Mouse (Mus musculus) megakaryocyte, embryonic 14.5 days (primary cell): ENCODE results near the gene Dnajc2. TPM values are rescaled to one million over a fixed set of nuclear protein-coding genes. Genes with fewer than 3 reads are reported as not detected.
A peak's percentile ranks its signal among the peaks of the same experiment; 100 is the strongest.

Experiments
- H3K27me3 ChIP-seq: replicated peaks from 2 replicates; pipeline ENCODE3; 2012; ENCODE audit warnings: inconsistent platforms
- H3K36me3 ChIP-seq: replicated peaks from 2 replicates; pipeline ENCODE3; 2012; ENCODE audit warnings: low read length, inconsistent platforms, mixed read lengths
- H3K4me1 ChIP-seq: 2 replicates; pipeline ENCODE4 v1.6.1; 2012; ENCODE audit warnings: inconsistent platforms
- H3K4me3 ChIP-seq: replicated peaks from 2 replicates; pipeline ENCODE3; 2012; ENCODE audit warnings: moderate library complexity, mild to moderate bottlenecking, inconsistent platforms
- H3K9me3 ChIP-seq: 2 replicates; pipeline ENCODE4 v1.6.1; 2012; ENCODE audit warnings: inconsistent platforms
- FLI1 ChIP-seq: IDR thresholded peaks from 2 replicates; pipeline ENCODE4 v1.6.1; 2012; ENCODE audit warnings: low read length, inconsistent platforms, mixed read lengths
- GATA1 ChIP-seq: IDR thresholded peaks from 3 replicates; pipeline ENCODE4 v1.6.1; 2012; ENCODE audit warnings: mixed read lengths, low read length, inconsistent platforms, borderline replicate concordance
- polyA plus RNA-seq: library from polyadenylated mRNA; stranded (reverse); fragments of >175 nt; gene quantifications from 2 replicates; pipeline ENCODE4 v1.2.3, GENCODE M21; 2012; ENCODE audit warnings: low replicate concordance; ENCODE audit not compliant: insufficient read depth

Dnajc2 gene
- polyA plus RNA-seq, 1 experiment: 26.1 TPM

DNA sequence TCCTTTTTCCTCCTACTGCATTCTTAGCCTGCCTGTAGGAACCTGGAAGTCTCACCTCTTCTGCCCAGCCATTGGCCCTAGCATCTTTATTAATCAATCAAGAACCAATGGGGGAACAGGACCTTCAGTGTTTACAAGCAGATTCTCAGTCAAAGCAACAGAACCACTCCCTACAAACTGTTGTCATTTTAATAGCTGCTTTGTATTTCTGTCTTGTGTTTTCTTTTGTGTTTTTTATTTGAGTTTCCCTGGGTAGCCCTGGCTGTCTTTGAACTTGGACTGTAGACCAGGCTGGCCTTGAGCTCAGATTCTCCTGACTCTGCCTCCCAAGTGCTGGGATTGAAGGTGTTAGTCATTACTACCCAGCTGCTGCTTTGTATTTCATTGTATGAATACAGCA lies 7.1 kb upstream of the Dnajc2 start:
- Histone ChIP-seq H3K4me3 (no peak overlapping the region), H3K36me3 (peaks cover 56% of the 10 kb centered on the region), H3K4me1 (peaks cover 42% of the 10 kb centered on the region), H3K27me3 (no peaks in the 10 kb centered on the region), H3K9me3 (no peaks in the 10 kb centered on the region)
- TF ChIP-seq FLI1 (no peak), GATA1 (no peak)

DNA sequence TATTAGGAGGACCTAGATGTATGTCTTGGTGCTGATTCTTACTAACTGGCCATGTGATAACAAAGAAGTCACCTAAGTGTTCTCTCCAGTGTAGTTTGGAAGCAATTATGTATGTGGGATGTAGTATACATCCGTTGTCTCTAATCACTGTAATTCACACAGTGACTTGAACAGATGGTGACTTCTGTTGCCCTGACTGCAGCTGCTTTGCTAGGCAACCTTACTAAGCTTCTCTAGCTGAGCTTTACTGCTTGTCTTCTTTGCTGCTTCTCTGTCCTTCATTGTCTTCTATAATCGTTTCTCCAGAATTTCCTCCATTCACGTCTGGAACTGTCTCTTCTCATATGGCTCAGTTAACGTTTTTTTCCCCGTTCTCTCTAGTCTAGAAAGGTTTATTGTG lies 4.0 kb upstream of the Dnajc2 start:
- H3K27me3 ChIP-seq: no peaks in the 10 kb centered on the region
- H3K36me3 ChIP-seq: peaks cover 31% of the 10 kb centered on the region
- no peaks in the 10 kb centered on the region for H3K9me3 ChIP-seq
- peaks cover 45% of the 10 kb centered on the region for H3K4me1 ChIP-seq
- H3K4me3 ChIP-seq: peak overlapping the region; percentile 14
- TF ChIP-seq GATA1: no peak
- TF ChIP-seq FLI1: no peak

DNA sequence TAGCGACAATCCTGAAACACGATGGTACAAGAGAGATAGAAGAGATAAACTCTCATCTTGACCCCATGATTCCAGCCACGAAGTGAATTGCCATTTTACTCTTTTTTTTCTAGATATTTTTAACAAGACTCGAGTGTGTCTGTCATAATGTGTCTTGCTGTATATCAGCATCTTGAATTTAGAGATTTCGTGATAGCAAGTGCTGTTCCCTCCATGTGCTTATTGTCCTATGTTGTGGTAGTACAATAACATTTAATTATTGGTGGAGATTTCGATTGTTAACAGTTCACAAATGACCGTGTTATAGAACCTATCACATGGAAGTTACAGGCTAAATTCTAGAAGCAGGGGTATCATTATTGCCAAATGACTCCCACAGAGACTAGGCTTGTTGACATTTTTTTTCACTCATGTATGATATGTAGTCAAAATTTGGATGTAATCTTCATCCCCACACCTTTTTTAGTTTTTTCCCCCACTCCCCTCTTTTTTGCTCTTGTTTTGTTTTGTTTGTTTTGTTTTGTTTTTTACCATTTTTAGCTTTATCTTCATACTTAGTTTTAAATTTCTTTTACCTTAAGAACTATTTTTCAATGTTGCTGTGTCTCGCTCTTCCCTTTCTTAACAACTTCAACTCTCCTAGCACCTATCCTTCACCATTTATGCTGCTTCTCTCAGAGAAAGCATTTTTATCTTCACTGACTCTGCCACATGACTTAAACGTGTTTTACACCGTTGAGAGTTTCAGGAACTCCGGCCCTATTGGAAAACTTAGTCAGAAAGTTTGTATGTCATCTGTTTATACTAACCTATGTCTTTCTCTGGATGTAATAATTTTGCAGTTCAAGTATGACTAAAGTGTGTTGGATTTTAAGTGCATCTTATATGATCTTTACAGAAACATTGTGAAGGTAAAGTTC lies 2.4 kb upstream of the Dnajc2 start:
- TF ChIP-seq GATA1: no peak
- Histone ChIP-seq H3K27me3 (no peaks in the 10 kb centered on the region), H3K36me3 (peaks cover 40% of the 10 kb centered on the region), H3K4me1 (peaks cover 45% of the 10 kb centered on the region), H3K4me3 (peak overlapping the region; percentile 99), H3K9me3 (no peaks in the 10 kb centered on the region)

DNA sequence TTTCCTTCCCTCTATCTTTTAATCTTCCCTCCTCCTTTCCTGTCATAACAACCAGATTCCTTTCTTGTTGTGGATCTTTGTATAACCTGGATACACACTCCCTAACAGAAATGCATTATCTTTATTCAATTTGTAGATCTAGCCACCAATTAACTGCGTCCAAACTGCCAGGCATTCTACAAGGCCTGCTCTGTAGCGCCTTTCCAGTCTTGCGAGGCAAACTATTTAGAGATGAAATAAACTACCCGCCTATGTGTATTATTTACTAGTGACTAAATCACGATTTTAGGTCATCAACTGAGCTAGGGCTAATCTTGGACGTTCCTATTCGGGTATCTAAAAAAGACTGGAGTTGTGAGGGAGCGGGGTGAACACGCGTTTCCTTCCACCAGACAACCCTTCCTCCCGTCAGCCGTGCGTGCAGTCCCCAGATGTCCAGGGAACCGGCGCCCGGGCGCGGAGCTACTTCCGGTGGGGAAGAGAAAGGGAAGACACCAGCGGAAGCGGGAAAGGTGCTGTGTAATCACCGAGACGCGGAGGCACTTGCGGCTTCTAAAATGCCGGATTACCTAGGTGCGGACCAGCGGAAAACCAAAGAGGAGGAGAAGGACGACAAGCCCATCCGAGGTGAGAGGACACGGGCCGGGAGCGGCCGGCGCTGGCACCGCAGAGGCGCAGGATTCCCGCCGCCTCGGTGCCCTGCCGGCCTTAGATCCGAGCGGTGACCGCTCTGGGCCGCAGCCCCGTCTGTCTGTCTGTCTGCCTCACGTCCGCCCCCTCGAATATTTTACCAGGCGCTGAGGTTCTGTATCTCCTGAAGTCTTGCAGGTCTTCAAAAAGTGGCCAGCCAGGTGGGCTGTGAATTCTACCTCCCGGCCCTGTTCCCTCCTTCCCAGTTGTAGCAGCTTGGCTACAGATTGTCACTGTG lies 1.5 kb upstream of the Dnajc2 start:
- Histone ChIP-seq H3K9me3 (no peaks in the 10 kb centered on the region), H3K27me3 (no peaks in the 10 kb centered on the region), H3K4me3 (peak overlapping the region; percentile 99), H3K36me3 (peaks cover 41% of the 10 kb centered on the region), H3K4me1 (peaks cover 39% of the 10 kb centered on the region)
- TF ChIP-seq GATA1: no peak
- peak; percentile 70 for TF ChIP-seq FLI1

DNA sequence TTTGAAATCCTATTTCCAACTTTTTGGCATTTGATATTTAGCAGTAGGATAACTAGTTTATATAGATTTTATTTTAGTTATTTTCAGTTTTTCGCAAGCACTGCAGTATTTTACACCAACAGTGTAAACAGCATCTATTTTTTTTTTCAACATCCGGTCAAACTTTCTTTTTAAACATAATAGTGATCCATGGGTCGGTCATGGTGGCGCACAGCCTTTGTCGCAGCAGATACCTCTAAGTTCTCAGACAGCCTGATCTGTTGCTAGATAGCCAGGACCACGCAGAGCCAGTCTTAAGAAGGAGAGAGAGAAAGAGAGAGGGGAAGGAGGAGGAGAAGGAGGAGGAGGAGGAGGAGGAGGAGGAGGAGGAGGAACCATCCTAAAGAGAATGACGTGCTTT lies 725 bp upstream of the Dnajc2 start:
- H3K36me3 ChIP-seq: peaks cover 43% of the 10 kb centered on the region
- peaks cover 33% of the 10 kb centered on the region for H3K4me1 ChIP-seq
- no peaks in the 10 kb centered on the region for H3K27me3 ChIP-seq
- peak overlapping the region; percentile 99 for H3K4me3 ChIP-seq
- TF ChIP-seq FLI1 (no peak), GATA1 (no peak)
- H3K9me3 ChIP-seq: no peaks in the 10 kb centered on the region

DNA sequence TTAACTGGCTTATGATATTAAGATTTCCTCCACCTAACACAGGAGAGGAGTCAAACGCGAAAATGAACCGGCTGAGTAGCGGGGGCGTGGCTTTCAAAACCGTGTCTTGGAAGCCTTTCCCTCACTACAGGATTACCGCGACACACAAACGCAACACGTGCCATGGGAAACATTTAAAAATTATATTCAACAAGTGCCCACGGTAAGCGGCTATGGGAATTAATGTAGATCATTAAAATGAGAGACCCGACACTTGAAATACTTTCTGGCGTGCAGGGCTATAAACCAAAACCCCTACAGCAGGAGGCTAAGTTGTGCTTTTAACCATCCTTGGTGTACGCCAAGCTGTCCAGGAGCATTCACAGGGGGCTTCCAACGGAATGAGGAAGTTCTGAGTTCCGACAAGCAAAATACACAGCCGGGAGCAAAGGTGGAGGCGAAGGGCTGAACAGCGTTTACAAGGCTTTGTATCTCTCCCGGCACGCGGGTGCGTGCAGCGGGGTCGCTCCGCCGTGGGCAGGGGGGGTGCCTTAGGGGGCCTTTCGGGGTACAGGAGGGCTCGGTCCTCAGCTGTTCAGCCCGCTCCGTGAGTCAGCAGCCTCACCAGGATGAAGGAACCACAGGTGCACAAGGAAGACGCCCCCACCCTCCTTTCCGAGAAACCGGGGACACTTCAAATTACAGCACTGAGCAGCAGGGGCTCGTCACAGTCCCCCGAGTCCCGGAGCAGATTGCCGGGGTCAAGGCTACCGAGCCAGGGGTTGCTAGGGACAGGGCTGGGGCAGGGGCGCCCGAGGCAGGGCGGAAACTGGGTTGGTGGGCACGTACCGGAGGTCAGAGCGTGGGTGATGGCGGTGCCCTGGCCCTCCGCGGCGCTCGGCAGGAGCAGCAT lies 644 bp downstream of the Dnajc2 start:
- Histone ChIP-seq H3K9me3 (no peaks in the 10 kb centered on the region), H3K4me1 (peaks cover 24% of the 10 kb centered on the region), H3K36me3 (peaks cover 50% of the 10 kb centered on the region), H3K27me3 (no peaks in the 10 kb centered on the region), H3K4me3 (peak overlapping the region; percentile 99)
- no peak for TF ChIP-seq GATA1
- no peak for TF ChIP-seq FLI1

DNA sequence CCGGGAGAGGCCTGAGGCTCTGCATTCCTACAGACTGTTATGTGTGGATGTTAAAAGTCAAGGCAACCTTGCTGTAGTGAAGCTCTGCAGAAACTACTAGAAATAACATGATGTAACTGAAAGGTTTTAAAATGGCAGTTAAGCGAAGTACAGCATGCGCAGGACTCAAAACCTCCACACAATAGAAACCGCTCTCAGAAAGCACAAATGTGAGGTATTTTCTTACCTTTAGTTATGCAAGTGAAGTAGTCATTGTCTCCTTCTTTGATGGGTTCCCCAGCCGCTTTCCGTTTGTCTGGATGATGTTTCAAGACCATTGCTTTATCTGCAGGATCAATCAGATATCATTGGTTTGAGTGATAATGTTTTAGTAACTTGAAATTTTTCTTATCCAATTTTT lies 8.6 kb downstream of the Dnajc2 start:
- no peaks in the 10 kb centered on the region for H3K27me3 ChIP-seq
- no peak overlapping the region for H3K4me3 ChIP-seq
- no peaks in the 10 kb centered on the region for H3K4me1 ChIP-seq
- H3K36me3 ChIP-seq: peaks cover 78% of the 10 kb centered on the region
- no peaks in the 10 kb centered on the region for H3K9me3 ChIP-seq
- TF ChIP-seq FLI1 (no peak), GATA1 (no peak)

DNA sequence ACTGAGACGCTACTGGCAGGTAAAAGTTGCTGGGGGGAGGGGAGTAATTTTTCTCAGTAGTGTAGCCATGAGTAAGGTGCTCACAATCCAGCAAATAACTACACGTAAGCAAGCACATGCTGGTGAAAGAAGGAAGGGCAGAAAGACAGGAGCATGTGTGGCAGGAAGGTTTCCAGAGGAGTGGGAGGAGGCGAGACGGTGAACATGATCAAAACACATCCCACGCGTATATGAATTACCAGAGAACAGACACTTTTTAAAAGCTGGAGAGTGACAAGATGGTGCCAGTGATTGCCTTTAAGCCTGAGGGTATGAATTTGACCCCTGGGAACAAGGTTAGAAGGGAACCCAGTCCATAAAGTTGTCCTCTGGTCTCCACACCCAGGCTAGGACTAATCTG lies 15.2 kb downstream of the Dnajc2 start:
- no peaks in the 10 kb centered on the region for H3K9me3 ChIP-seq
- no peak for TF ChIP-seq FLI1
- TF ChIP-seq GATA1: no peak
- no peaks in the 10 kb centered on the region for H3K27me3 ChIP-seq
- H3K4me3 ChIP-seq: no peak overlapping the region
- H3K36me3 ChIP-seq: peaks cover 76% of the 10 kb centered on the region
- no peaks in the 10 kb centered on the region for H3K4me1 ChIP-seq

DNA sequence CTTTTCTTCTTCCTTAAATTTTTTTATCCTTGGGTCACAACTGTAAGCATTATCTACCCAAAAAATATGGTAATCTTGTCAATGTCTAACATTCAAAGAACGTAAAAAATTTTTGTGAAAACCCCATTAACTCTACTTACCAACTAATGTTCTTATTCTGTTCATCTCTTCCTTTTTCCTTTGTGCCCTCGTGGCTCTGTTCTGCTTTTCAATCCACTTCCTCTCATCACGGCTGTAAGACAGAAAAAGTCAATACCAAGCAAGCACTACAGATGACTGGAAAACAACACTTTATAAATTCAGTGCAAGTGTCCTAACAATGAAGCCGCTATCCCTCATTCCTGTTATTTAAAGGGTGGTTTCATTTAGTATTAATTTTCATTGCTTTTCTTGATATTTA lies 16.5 kb downstream of the Dnajc2 start:
- Histone ChIP-seq H3K36me3 (peaks cover 76% of the 10 kb centered on the region), H3K4me3 (no peak overlapping the region), H3K9me3 (no peaks in the 10 kb centered on the region), H3K4me1 (no peaks in the 10 kb centered on the region), H3K27me3 (no peaks in the 10 kb centered on the region)
- TF ChIP-seq FLI1: no peak
- no peak for TF ChIP-seq GATA1
